Mouse (Mus musculus): Measurements from ENCODE around the gene Slc4a1. TPM values are rescaled to one million over a fixed set of nuclear protein-coding genes. Genes with fewer than 3 reads are reported as not detected.
A peak's percentile ranks its signal among the peaks of the same experiment; 100 is the strongest.

Gene Slc4a1
- total RNA-seq, 2 experiments from 2014 or later = 0.56 to 1.8 TPM

DNA sequence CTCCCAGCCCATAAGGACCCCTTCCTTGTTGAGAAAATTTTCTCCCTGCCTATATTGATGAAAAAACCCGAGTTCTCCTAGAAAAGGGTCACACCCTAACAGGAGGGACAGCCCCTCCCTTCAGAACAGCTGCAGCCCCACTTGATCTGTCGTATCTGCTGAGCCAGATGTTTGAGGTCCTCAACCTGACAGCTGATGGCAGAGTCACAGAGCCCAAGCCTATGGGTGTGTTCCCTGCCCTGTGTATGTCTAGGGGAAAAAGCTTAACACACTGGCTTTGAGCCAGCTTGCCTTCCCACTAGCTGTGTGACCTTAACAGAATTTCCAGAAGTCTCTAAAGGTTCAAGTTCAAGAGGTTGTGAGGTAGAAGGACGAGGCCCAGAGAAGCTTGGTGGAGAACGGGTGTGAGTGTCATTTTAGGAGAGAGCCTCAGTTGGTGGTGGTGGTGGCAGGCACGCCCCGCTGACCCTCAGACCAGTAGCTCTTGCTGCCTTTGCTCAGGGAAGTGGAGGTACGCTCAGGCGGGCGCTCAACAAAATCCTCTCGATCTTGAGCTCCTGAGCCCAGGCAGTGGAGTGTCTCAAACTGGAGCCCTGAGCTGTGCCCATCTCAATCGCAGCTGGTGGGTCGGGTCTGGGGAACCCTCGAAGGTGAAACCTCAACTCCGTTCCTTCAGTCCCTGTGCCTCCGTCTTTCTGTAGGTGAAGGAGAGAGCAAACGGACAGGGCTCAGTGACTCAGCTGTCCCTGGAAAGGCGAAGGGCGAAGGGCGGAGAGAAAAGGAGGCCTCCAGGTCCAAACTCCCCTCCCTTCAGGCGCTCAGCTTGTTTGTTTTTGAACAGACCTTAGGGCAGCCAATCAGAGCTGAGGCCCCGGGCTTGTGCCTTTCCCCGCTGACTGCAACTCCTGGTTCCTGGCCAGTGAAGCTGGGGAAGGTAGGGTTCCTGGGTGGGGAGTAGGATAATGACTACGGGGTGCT is 9.5 kb upstream of the Slc4a1 start:
- DNase-seq = peak; percentile 87 to 91

DNA sequence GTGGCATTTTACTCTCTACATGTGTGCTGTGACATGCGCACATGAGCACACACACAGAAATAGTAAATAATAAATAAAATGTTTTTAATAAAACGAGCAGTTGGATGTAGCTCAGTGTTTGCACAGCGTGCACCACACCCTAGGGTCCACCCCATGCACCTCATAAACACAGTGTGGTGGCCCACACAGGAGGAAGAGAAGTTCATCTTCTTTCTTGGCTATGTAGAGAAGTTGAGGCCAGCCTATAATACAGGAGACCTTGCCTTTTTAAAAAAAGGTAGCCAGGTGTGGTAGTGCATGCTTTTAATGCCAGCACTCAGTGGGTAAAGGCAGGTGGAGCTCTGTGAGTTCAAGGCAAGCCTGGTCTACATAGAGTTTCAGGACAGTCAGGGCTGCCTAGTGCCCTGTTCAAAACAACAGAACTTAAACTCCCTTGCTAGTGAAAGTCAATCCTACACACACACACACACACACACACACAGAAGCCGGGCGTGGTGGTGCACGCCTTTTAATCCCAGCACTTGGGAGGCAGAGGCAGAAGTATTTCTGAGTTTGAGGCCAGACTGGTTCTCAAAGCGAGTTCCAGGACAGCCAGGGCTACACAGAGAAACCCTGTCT is 8.2 kb upstream of the Slc4a1 start:
- no peak for DNase-seq

DNA sequence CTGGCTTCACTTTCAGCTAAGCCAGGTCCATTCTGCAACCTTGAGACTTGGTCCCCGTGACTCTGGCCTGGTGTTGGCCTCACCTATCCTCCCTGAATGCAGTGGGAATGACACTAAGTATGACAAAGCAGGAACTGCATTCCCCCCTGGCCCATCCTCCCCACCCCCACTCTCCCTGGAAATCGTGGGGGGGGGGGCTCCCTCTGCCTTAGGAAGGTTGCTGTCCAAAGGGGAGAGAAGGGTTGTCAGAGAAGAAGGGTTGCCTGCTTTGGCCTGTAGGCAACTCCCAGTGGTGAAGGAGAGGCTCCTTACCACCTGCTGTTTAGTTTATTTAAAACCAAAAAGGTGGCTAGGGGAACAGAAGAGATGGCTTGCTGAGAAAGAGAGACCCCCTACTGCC is 7.6 kb upstream of the Slc4a1 start:
- DNase-seq = no peak

- no peak for DNase-seq
Observed at GRCm38 (mm10) chr11:102372936-102373335, 6.9 kb upstream of the Slc4a1 start.

DNA sequence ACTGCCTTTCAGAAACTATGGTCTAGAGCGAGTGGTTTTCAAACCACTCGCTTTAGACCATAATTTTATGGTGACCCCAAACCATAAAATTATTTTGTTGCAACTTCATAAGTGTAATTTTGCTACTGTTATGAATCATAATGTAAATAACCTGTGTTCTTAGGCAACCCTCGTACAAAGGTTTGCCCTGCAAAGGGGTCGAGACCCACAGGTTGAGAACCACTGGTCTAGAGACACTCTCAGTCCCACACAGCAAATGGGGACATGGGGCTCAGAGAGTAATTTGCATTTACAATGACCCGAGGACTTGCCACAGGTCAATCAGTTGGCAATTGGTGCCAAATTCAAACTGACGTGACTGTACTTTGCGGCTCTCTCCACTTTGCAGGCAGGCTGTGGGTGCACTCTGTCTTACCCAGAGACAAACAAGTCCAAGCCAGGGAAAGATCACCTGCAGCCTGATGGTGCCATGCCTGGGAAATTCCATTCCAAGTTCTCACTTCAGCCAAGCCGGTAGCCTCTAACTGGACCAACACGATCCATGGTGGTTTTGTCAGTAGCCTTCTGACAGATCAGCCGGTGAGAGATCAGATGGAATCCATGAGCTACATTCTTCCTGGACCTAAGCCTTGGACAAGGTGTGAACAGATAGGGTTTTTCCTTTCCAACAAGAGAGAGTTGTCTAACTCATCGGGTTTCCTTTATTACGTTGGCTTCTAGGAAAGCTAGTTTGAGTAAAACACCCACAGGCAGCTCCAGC is 6.1 kb upstream of the Slc4a1 start:
- DNase-seq = no peak

DNA sequence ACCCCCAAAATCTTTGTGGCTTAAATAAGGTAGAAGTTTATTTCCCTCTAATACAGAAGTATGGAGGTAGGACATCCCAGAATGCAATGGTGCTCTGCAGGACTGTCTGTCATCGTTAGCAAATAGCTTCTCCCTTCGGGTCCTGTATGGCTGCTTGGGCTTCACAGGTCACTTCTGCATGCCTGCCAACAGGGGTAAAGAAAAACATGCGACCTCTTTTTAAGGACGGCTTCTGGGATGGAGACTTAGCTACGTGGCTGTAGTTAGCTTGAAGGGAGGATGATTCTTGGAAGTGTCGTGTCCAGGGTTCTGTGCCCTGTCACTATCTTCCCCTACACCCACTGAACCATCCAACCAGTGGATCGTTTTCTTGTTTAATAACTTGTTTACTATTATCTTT is 4.3 kb upstream of the Slc4a1 start:
- DNase-seq = no peak

DNA sequence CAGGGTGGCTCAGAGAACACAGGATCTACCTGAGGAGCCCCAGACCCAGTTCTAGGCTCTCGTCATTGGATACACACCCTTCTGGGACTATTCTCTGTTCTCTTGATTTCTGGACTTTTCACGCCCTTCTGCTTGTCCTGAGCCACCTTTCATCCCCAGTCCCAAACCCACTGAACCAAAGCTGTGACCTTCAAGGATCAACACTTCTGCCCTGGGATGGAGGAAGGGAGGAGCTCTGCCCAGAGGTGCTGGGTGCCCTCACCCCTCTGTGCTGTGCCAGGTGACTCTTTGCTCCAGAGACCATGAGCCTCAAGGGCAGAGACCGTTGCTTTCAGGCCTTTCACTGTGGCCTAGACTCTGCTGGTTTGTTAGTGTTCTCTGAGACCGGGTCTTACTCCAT is 3.3 kb upstream of the Slc4a1 start:
- no peak for DNase-seq

DNA sequence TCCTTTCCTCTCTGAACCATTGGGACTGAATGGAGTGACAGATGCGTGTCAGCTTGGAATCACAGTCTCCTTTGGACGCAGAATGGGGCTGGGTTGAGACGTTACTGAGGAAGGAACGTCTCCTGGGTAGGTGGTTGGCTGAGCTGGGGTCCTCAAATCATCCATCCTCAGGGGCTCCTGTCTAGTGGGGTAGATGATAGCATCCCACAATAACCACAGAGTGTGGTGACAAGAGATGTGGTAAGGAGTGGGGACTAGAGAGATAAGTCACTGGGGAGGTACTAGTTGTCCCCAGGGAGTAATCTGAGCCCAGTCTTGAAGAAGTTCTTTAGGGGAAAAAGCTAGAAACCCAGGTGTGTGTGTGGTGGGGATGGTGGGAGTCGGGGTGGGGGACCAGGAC is 2.3 kb upstream of the Slc4a1 start:
- no peak for DNase-seq

GRCm38 (mm10) chr11:102367504-102368280 is 1.7 kb upstream of the Slc4a1 start:
- DNase-seq = no peak

DNA sequence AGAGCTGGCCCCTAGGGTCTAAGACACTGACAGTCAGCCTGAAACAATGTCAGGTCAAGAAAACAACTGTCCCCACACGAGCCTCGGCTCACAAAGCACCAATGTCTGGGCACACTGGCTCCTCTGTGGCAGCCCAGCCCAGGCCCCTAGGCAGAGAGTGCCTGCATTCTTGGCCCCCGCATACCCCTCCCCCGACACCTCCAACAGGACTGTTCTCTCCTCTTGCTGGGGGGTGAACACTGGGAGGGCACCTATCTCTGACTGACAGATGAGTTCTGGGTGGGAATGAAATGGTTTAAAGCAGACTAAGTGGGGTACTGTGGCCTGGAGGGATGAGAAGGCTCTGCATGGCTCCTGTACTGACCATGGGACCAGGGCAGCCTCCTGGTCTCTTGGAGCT is 304 bp downstream of the Slc4a1 start:
- no peak for DNase-seq

DNA sequence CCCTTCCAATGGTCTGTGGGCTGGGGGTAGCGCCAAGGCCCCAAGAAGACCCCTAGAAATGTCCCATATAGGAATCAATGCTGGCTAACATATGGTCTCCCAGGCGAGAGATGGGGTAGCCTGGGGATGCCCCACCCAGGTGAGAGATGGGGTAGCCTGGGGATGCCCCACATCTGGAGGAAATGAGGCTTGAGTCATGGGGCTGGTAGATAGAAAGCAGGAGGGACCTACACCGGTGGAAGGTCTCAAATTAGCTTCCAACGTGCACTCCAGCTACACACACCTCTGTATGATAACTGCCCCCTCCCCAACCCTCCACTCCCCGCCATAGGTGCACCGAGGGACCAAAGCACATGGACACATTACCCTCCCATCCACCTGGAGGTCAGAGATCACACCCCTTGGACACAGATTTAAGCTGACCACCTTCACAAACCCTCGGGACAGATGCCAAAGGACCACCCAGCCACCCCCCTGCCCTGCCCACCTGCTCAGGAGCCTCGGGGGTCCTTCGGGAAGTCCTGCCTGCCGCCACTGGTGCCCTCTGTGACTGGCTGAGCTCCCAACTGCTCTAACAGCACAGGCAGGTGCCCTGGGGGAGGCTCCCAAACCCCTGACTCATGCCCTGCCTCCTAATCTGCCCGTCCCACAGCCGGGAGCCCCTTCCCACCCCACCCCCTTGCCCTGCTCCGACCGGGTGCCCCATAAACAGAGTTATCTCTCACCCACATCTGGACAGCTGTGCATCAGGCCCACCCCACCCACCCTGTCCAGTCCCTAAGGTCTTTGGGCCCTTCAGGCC is 1.2 kb downstream of the Slc4a1 start:
- DNase-seq = no peak

- DNase-seq = no peak
Observed at GRCm38 (mm10) chr11:102363623-102364022, 2.4 kb downstream of the Slc4a1 start.

GRCm38 (mm10) chr11:102361776-102362495 is 4.1 kb downstream of the Slc4a1 start:
- DNase-seq = no peak

DNA sequence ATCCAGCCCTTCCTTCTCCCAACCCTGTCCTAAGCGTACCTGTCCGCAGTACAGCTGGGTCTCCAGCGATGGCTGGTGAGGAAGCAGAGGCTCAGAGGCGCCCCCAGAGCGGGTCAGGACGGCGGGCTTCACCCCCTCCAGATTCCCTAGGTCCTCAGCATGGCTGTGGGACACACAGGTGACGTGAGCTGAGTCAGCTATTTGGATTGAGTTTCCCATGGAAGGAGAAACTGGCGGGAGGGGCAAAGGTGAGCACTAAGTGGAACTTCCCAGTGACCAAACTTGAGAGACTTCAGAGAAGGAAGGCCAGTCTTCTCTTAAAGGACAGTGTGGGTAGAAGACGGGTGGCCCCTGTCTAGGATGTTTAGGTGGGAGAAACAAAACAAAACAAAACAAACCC is 7.6 kb downstream of the Slc4a1 start:
- no peak for DNase-seq

GRCm38 (mm10) chr11:102356636-102357350 is 9.2 kb downstream of the Slc4a1 start:
- no peak for DNase-seq

- no peak for DNase-seq
Observed at GRCm38 (mm10) chr11:102356190-102356589, 9.8 kb downstream of the Slc4a1 start.

GRCm38 (mm10) chr11:102355501-102355900 is 10.5 kb downstream of the Slc4a1 start:
- DNase-seq = no peak

GRCm38 (mm10) chr11:102353021-102353431 is 13.0 kb downstream of the Slc4a1 start:
- DNase-seq = no peak

- no peak for DNase-seq
Observed at GRCm38 (mm10) chr11:102352378-102352777, 13.6 kb downstream of the Slc4a1 start.
